In the genomic region with DNA sequence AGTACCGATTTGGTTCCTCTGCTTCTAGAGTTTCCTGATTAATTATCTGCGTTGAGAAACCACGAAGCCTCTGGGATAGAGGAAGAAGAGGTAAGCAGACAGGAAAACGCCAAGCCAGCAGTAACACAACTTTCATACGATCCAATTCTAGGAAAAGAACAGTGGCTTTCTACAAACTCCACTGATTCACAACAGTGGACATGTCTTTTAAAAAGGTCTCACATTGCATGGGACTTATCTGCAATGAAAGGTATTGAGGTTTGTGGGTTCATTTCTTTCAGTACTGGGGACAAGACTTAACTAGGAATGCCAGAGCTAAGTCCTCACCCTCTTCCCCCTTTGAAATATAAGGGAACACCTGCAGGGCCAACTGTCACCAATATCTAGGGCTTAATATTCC, we compare ENCODE assay signal across 9 mouse cellular contexts. TPM values are rescaled to one million over a fixed set of nuclear protein-coding genes. Genes with fewer than 3 reads are reported as not detected.
DNase-seq lines count a peak whose midpoint lies in the region; ATAC-seq and TF ChIP-seq lines count a peak whose summit lies in the region.
"Had no signal": no experiment of that assay in that cellular context is flagged by ENCODE, and none has a peak within 500 bp of the region (broad histone marks: within the 10 kb centered on the region; RNA-seq: fewer than 3 reads in every experiment).

No protein-coding gene starts in this region.

- peak overlapping the region; percentile 89 for H3K9ac ChIP-seq in heart, embryonic 11.5 days (ENCODE audit: low read depth, low read length)
- H3K9ac ChIP-seq in liver, postnatal 0 days (replicated peaks): peak overlapping the region; percentile 80

- H3K9me3 ChIP-seq in heart, embryonic 11.5 days (replicated peaks; ENCODE audit: control insufficient read depth, low read length): no peaks in the 10 kb centered on the region
- no peaks in the 10 kb centered on the region for H3K9me3 ChIP-seq in E14TG2a.4 (ENCODE audit: low read length)
- no peaks in the 10 kb centered on the region for H3K9me3 ChIP-seq in hindbrain, embryonic 10.5 days
- H3K9me3 ChIP-seq in liver, postnatal 0 days (ENCODE audit: low read length): no peaks in the 10 kb centered on the region

- H3K4me3 ChIP-seq in heart, embryonic 11.5 days (ENCODE audit: low read depth, low read length): peak overlapping the region; percentile 76
- peak overlapping the region; percentile 93 for H3K4me3 ChIP-seq in E14TG2a.4 (replicated peaks; ENCODE audit: low read length)
- H3K4me3 ChIP-seq in hindbrain, embryonic 10.5 days: peak overlapping the region; percentile 65
- H3K4me3 ChIP-seq in liver, postnatal 0 days (ENCODE audit: low read depth, low read length): peak overlapping the region; percentile 72

- no peaks in the 10 kb centered on the region for H3K4me1 ChIP-seq in heart, embryonic 11.5 days (ENCODE audit: control insufficient read depth, insufficient read depth, low read length)
- peaks cover 21% of the 10 kb centered on the region for H3K4me1 ChIP-seq in E14TG2a.4 (replicated peaks; ENCODE audit: low read depth, low read length)
- H3K4me1 ChIP-seq in hindbrain, embryonic 10.5 days (replicated peaks): peaks cover 7% of the 10 kb centered on the region
- peaks cover 7% of the 10 kb centered on the region; the same call in 1 of the 2 replicates for H3K4me1 ChIP-seq in liver, postnatal 0 days (ENCODE audit: insufficient read depth)

- intact Hi-C loops in heart, postnatal 10 days (cut with DNase I): no loop called here

- WGBS in heart, embryonic 11.5 days (ENCODE audit: insufficient replicate concordance): 60% methylated on average over 5 of the region's 5 CpGs
- 82% methylated on average over 5 of the region's 5 CpGs for WGBS in hindbrain, embryonic 10.5 days
- 30% methylated on average over 5 of the region's 5 CpGs for WGBS in liver, postnatal 0 days (ENCODE audit: insufficient replicate concordance)

- TF ChIP-seq EP300 in liver, postnatal 0 days (IDR thresholded peaks at IDR 0.05; ENCODE audit: low read depth): no peak

- no peaks in the 10 kb centered on the region for H3K27me3 ChIP-seq in heart, embryonic 11.5 days (ENCODE audit: control insufficient read depth, insufficient read depth, low read length)
- H3K27me3 ChIP-seq in E14TG2a.4 (ENCODE audit: insufficient read depth, low read length): 0 out of 2 replicates have a peak, but pooled peaks cover 2% of the 10 kb centered on the region
- H3K27me3 ChIP-seq in hindbrain, embryonic 10.5 days (ENCODE audit: insufficient read depth, poor library complexity, severe bottlenecking): no peaks in the 10 kb centered on the region
- no peaks in the 10 kb centered on the region for H3K27me3 ChIP-seq in liver, postnatal 0 days (ENCODE audit: insufficient read depth, low read length)

- H3K27ac ChIP-seq in heart, embryonic 11.5 days (ENCODE audit: low read depth, low read length): no peak overlapping the region
- H3K27ac ChIP-seq in hindbrain, embryonic 10.5 days: no peak overlapping the region
- no peak overlapping the region for H3K27ac ChIP-seq in liver, postnatal 0 days (ENCODE audit: low read depth)

- no peak for DNase-seq in heart, postnatal 10 days
- no peak for DNase-seq in hindbrain, embryonic 10.5 days (ENCODE audit: low spot score)
- DNase-seq in liver, postnatal 0 days: no peak
- DNase-seq in spleen, adult 18-20 months: no peak
- no peak for DNase-seq in thymus, postnatal 10 days (ENCODE audit: low spot score in 2 of 2)
- DNase-seq in right cerebral cortex, postnatal 10 days (ENCODE audit: low spot score in 2 of 2): no peak

- no peak for ATAC-seq in heart, embryonic 11.5 days (replicated peaks; ENCODE audit: insufficient number of reproducible peaks, low FRiP score, low TSS enrichment)
- no peak for ATAC-seq in liver, postnatal 0 days

- TF ChIP-seq CTCF in E14TG2a.4 (conservative IDR thresholded peaks at IDR 0.05; ENCODE audit: low read length): no peak
- TF ChIP-seq CTCF in liver, postnatal 0 days (IDR thresholded peaks at IDR 0.05; ENCODE audit: low read depth): no peak

- H3K36me3 ChIP-seq in heart, embryonic 11.5 days (ENCODE audit: control insufficient read depth, insufficient read depth, low read length): no peaks in the 10 kb centered on the region
- H3K36me3 ChIP-seq in E14TG2a.4 (ENCODE audit: insufficient read depth, low read length): peaks cover 42% of the 10 kb centered on the region
- H3K36me3 ChIP-seq in hindbrain, embryonic 10.5 days: peaks cover 23% of the 10 kb centered on the region
- peaks cover 3% of the 10 kb centered on the region for H3K36me3 ChIP-seq in liver, postnatal 0 days (replicated peaks; ENCODE audit: insufficient read depth, low read length)

- peak overlapping the region; percentile 73 for H3K4me2 ChIP-seq in heart, embryonic 11.5 days
- peak overlapping the region; percentile 98 for H3K4me2 ChIP-seq in liver, postnatal 0 days (ENCODE audit: low read depth, low read length)

RNA-seq across cellular contexts. Expression of gene Atraid, which starts 1.0 kb away (rescaled TPM):
- 96.8 and 101 TPM in 2 replicates for polyA plus RNA-seq in heart, embryonic 11.5 days (2014; fragmentation: Nextera tagmentation; extraction: Ambion mirVana)
- 10 to 100 TPM; 62.7 to 64.1 TPM for total RNA-seq in heart, postnatal 10 days (2021)
- 86.2 and 110 TPM in 2 replicates for polyA plus RNA-seq in hindbrain, embryonic 10.5 days (2016; fragmentation: Nextera tagmentation; extraction: Ambion mirVana)
- 162 and 169 TPM in 2 replicates for polyA plus RNA-seq in liver, postnatal 0 days (2015; fragmentation: Nextera tagmentation; extraction: Ambion mirVana)

RNA-seq across cellular contexts. Expression of gene Slc5a6, which starts 1.6 kb away (rescaled TPM):
- polyA plus RNA-seq in heart, embryonic 11.5 days (2014; fragmentation: Nextera tagmentation; extraction: Ambion mirVana): 5.4 and 7.1 TPM in 2 replicates
- total RNA-seq in heart, postnatal 10 days (2021): 1 to 10 TPM; 4.7 to 4.8 TPM
- 8.1 and 10.1 TPM in 2 replicates for polyA plus RNA-seq in hindbrain, embryonic 10.5 days (2016; fragmentation: Nextera tagmentation; extraction: Ambion mirVana)
- 3.1 and 3.7 TPM in 2 replicates for polyA plus RNA-seq in liver, postnatal 0 days (2015; fragmentation: Nextera tagmentation; extraction: Ambion mirVana)

RNA-seq across cellular contexts. Expression of gene Cad, which starts 7.5 kb away (rescaled TPM):
- 22.9 and 23.1 TPM in 2 replicates for polyA plus RNA-seq in heart, embryonic 11.5 days (2014; fragmentation: Nextera tagmentation; extraction: Ambion mirVana)
- total RNA-seq in heart, postnatal 10 days (2021): 10 to 100 TPM; 19.1 to 21.7 TPM
- polyA plus RNA-seq in hindbrain, embryonic 10.5 days (2016; fragmentation: Nextera tagmentation; extraction: Ambion mirVana): 43.5 and 55.9 TPM in 2 replicates
- 3.1 and 4.2 TPM in 2 replicates for polyA plus RNA-seq in liver, postnatal 0 days (2015; fragmentation: Nextera tagmentation; extraction: Ambion mirVana)

RNA-seq across cellular contexts. Expression of gene Dnajc5g, which starts 59.0 kb away (rescaled TPM):
- polyA plus RNA-seq in heart, embryonic 11.5 days (2014; fragmentation: Nextera tagmentation; extraction: Ambion mirVana): not detected in 2 replicates
- not detected for total RNA-seq in heart, postnatal 10 days (2021)
- not detected in 2 replicates for polyA plus RNA-seq in hindbrain, embryonic 10.5 days (2016; fragmentation: Nextera tagmentation; extraction: Ambion mirVana)
- not detected in 2 replicates for polyA plus RNA-seq in liver, postnatal 0 days (2015; fragmentation: Nextera tagmentation; extraction: Ambion mirVana)
- total RNA-seq: layer of hippocampus, adult 18-20 months had no signal
